Mouse (Mus musculus) olfactory bulb, adult 2 months (tissue): ENCODE measurements around the gene Rnf220. TPM values are rescaled to one million over a fixed set of nuclear protein-coding genes. Genes with fewer than 3 reads are reported as not detected.

Source experiments
- H3K27ac ChIP-seq: fragments of 200-500 bp; 2 replicates; pipeline ENCODE4 v1.5.1; 2012; ENCODE audit warnings: low read depth, low read length; ENCODE audit not compliant: insufficient read depth
- H3K4me1 ChIP-seq: fragments of 200-500 bp; 2 replicates; pipeline ENCODE4 v1.6.1; 2012; ENCODE audit warnings: low read length; ENCODE audit not compliant: control insufficient read depth, insufficient read depth
- H3K4me3 ChIP-seq: fragments of 200-500 bp; 2 replicates; pipeline ENCODE4 v1.5.1; 2012; ENCODE audit warnings: mild to moderate bottlenecking, low read depth, low read length, moderate library complexity; ENCODE audit not compliant: insufficient read depth
- CTCF ChIP-seq: fragments of 200-500 bp; IDR thresholded peaks from 2 replicates; pipeline ENCODE4 v1.5.1; 2012; ENCODE audit warnings: low read depth, mild to moderate bottlenecking, low read length, moderate library complexity; ENCODE audit not compliant: insufficient read depth
- POLR2A ChIP-seq: fragments of 200-500 bp; IDR thresholded peaks from 2 replicates; pipeline ENCODE4 v1.6.1; 2012; ENCODE audit warnings: mild to moderate bottlenecking, low read depth, low read length, moderate library complexity; ENCODE audit not compliant: insufficient read depth
- WGBS: fragments of 180-500 bp; shearing (Covaris S2); methylation state at CpG from one replicate; pipeline ENCODE4 v1.1.7; 2018; 5-methylcytosine and 5-hydroxymethylcytosine counted together
- polyA plus RNA-seq: library from polyadenylated mRNA; stranded (reverse); fragments of >200 nt; gene quantifications from 2 replicates; pipeline ENCODE4 v1.2.4, GENCODE M21; 2012; ENCODE audit warnings: low replicate concordance; ENCODE audit not compliant: missing spikeins, insufficient read depth, insufficient read length

The Rnf220 gene
- polyA plus RNA-seq, 1 experiment = not detected

- Histone ChIP-seq H3K4me1 (peaks cover 15% of the 10 kb centered on the region), H3K27ac (no peak overlapping the region), H3K4me3 (no peak overlapping the region)
- TF ChIP-seq CTCF (no peak), POLR2A (no peak)
- WGBS = 82% methylated on average over 10 of the region's 10 CpGs
Observed at GRCm38 (mm10) chr4:117299921-117300320, 196.9 kb downstream of the Rnf220 start.

- TF ChIP-seq POLR2A (no peak), CTCF (no peak)
- H3K4me1 ChIP-seq = peaks cover 7% of the 10 kb centered on the region; the same call in 1 of the 2 replicates
- no peak overlapping the region for H3K4me3 ChIP-seq
- whole genome bisulfite sequencing = 90% methylated on average over 9 of the region's 9 CpGs
- H3K27ac ChIP-seq = no peak overlapping the region
Observed at GRCm38 (mm10) chr4:117297819-117298218, 199.0 kb downstream of the Rnf220 start.

- WGBS = 81% methylated on average over 19 of the region's 19 CpGs
Observed at GRCm38 (mm10) chr4:117296849-117297593, 199.8 kb downstream of the Rnf220 start.

GRCm38 (mm10) chr4:117291696-117292095 lies 205.2 kb downstream of the Rnf220 start:
- no peak overlapping the region for H3K27ac ChIP-seq
- 77% methylated on average over 2 of the region's 2 CpGs for WGBS
- peaks cover 3% of the 10 kb centered on the region for H3K4me1 ChIP-seq
- no peak overlapping the region for H3K4me3 ChIP-seq
- TF ChIP-seq POLR2A (no peak), CTCF (no peak)

More at GRCm38 (mm10) chr4:117296849-117297593, 199.8 kb downstream of the Rnf220 start:
- Histone ChIP-seq H3K4me1 (peaks cover 3% of the 10 kb centered on the region; the same call in 1 of the 2 replicates), H3K4me3 (no peak overlapping the region), H3K27ac (no peak overlapping the region)
- no peak for TF ChIP-seq POLR2A
- TF ChIP-seq CTCF = no peak

GRCm38 (mm10) chr4:117288927-117289801 lies 207.7 kb downstream of the Rnf220 start:
- peaks cover 5% of the 10 kb centered on the region for H3K4me1 ChIP-seq
- peak overlapping the region; percentile 39; the same call in 1 of the 2 replicates for H3K27ac ChIP-seq
- TF ChIP-seq POLR2A = peak; percentile 70
- no peak for TF ChIP-seq CTCF
- H3K4me3 ChIP-seq = peak overlapping the region; percentile 73
- under 1% methylated on average over 80 of the region's 80 CpGs for WGBS

GRCm38 (mm10) chr4:117288277-117288926 lies 208.4 kb downstream of the Rnf220 start:
- H3K4me3 ChIP-seq = peak overlapping the region; percentile 73
- TF ChIP-seq POLR2A (no peak), CTCF (no peak)
- H3K27ac ChIP-seq = 0 out of 2 replicates have a peak overlapping the region, but pooled peaks have one; percentile 26
- H3K4me1 ChIP-seq = peaks cover 7% of the 10 kb centered on the region
- WGBS = 14% methylated on average over 25 of the region's 25 CpGs

GRCm38 (mm10) chr4:117284363-117284762 lies 212.5 kb downstream of the Rnf220 start:
- H3K4me3 ChIP-seq = no peak overlapping the region
- WGBS = 74% methylated on average over 4 of the region's 4 CpGs
- TF ChIP-seq CTCF = no peak
- H3K4me1 ChIP-seq = peaks cover 9% of the 10 kb centered on the region; the same call in 1 of the 2 replicates
- H3K27ac ChIP-seq = no peak overlapping the region

GRCm38 (mm10) chr4:117283271-117284191 lies 213.3 kb downstream of the Rnf220 start:
- WGBS = 56% methylated on average over 22 of the region's 22 CpGs
- no peak overlapping the region for H3K27ac ChIP-seq
- peaks cover 9% of the 10 kb centered on the region; the same call in 1 of the 2 replicates for H3K4me1 ChIP-seq
- TF ChIP-seq CTCF (no peak), POLR2A (no peak)
- H3K4me3 ChIP-seq = no peak overlapping the region
